Mouse (Mus musculus): ENCODE measurements around the gene Plxnd1. TPM values are rescaled to one million over a fixed set of nuclear protein-coding genes. Genes with fewer than 3 reads are reported as not detected.

Plxnd1 gene
- polyA plus RNA-seq, 1 experiment from 2014 or later: 84.2 TPM

GRCm38 (mm10) chr6:115967291-115967880 lies 27.4 kb downstream of the Plxnd1 start:
- H3K27ac ChIP-seq (ENCODE audit: low read depth): no peak overlapping the region
- DNase-seq (no peak), ATAC-seq (ENCODE audit: insufficient read depth) (no peak)
- no peaks in the 10 kb centered on the region for H3K27me3 ChIP-seq (ENCODE audit: insufficient read depth, low read length)
- peaks cover 95% of the 10 kb centered on the region for H3K36me3 ChIP-seq (ENCODE audit: insufficient read depth)
- H3K4me3 ChIP-seq (ENCODE audit: low read depth, low read length): no peak overlapping the region
- H3K4me2 ChIP-seq: no peak overlapping the region
- no peak for TF ChIP-seq CTCF (IDR thresholded peaks at IDR 0.05; ENCODE audit: low read depth)
- H3K9me3 ChIP-seq (ENCODE audit: low read depth, low read length): no peaks in the 10 kb centered on the region
- peaks cover 13% of the 10 kb centered on the region for H3K4me1 ChIP-seq (ENCODE audit: insufficient read depth)
- 89% methylated on average over 15 of the region's 15 CpGs for WGBS
- no peak overlapping the region for H3K9ac ChIP-seq

- DNase-seq: no peak
- peaks cover 96% of the 10 kb centered on the region for H3K36me3 ChIP-seq (ENCODE audit: insufficient read depth)
These were observed 28.4 kb downstream of the Plxnd1 start for GRCm38 (mm10) chr6:115966227-115966966.

GRCm38 (mm10) chr6:115963656-115964055 lies 31.1 kb downstream of the Plxnd1 start:
- H3K9me3 ChIP-seq (ENCODE audit: low read depth, low read length): no peaks in the 10 kb centered on the region
- DNase-seq (no peak), ATAC-seq (ENCODE audit: insufficient read depth) (no peak)
- H3K27ac ChIP-seq (ENCODE audit: low read depth): no peak overlapping the region
- H3K4me2 ChIP-seq: no peak overlapping the region
- H3K4me3 ChIP-seq (ENCODE audit: low read depth, low read length): no peak overlapping the region
- no peaks in the 10 kb centered on the region for H3K27me3 ChIP-seq (ENCODE audit: insufficient read depth, low read length)
- H3K4me1 ChIP-seq (ENCODE audit: insufficient read depth): peaks cover 11% of the 10 kb centered on the region
- WGBS: 63% methylated on average over 9 of the region's 9 CpGs
- peaks cover 97% of the 10 kb centered on the region for H3K36me3 ChIP-seq (ENCODE audit: insufficient read depth)
- TF ChIP-seq CTCF (IDR thresholded peaks at IDR 0.05; ENCODE audit: low read depth): no peak
- H3K9ac ChIP-seq: no peak overlapping the region

More at GRCm38 (mm10) chr6:115966227-115966966, 28.4 kb downstream of the Plxnd1 start:
- no peaks in the 10 kb centered on the region for H3K27me3 ChIP-seq (ENCODE audit: insufficient read depth, low read length)
- ATAC-seq (ENCODE audit: insufficient read depth): no peak
- H3K4me3 ChIP-seq (ENCODE audit: low read depth, low read length): no peak overlapping the region
- H3K4me1 ChIP-seq (ENCODE audit: insufficient read depth): peaks cover 3% of the 10 kb centered on the region
- no peaks in the 10 kb centered on the region for H3K9me3 ChIP-seq (ENCODE audit: low read depth, low read length)
- no peak overlapping the region for H3K27ac ChIP-seq (ENCODE audit: low read depth)
- H3K4me2 ChIP-seq: no peak overlapping the region
- 93% methylated on average over 19 of the region's 19 CpGs for WGBS
- H3K9ac ChIP-seq: no peak overlapping the region
- no peak for TF ChIP-seq CTCF (IDR thresholded peaks at IDR 0.05; ENCODE audit: low read depth)

GRCm38 (mm10) chr6:115962439-115963085 lies 32.2 kb downstream of the Plxnd1 start:
- Histone ChIP-seq H3K27me3 (ENCODE audit: insufficient read depth, low read length) (no peaks in the 10 kb centered on the region), H3K9ac (no peak overlapping the region), H3K27ac (ENCODE audit: low read depth) (no peak overlapping the region), H3K4me3 (ENCODE audit: low read depth, low read length) (no peak overlapping the region), H3K36me3 (ENCODE audit: insufficient read depth) (peaks cover 93% of the 10 kb centered on the region), H3K4me2 (no peak overlapping the region), H3K9me3 (ENCODE audit: low read depth, low read length) (no peaks in the 10 kb centered on the region), H3K4me1 (ENCODE audit: insufficient read depth) (peaks cover 22% of the 10 kb centered on the region)
- no peak for DNase-seq
- peak; percentile 69 for TF ChIP-seq CTCF (IDR thresholded peaks at IDR 0.05; ENCODE audit: low read depth)
- 55% methylated on average over 23 of the region's 23 CpGs for WGBS
- ATAC-seq (ENCODE audit: insufficient read depth): no peak

GRCm38 (mm10) chr6:115961743-115962142 lies 33.1 kb downstream of the Plxnd1 start:
- Histone ChIP-seq H3K4me1 (ENCODE audit: insufficient read depth) (peaks cover 27% of the 10 kb centered on the region), H3K36me3 (ENCODE audit: insufficient read depth) (peaks cover 90% of the 10 kb centered on the region), H3K27ac (ENCODE audit: low read depth) (no peak overlapping the region), H3K4me3 (ENCODE audit: low read depth, low read length) (no peak overlapping the region), H3K9ac (no peak overlapping the region), H3K4me2 (no peak overlapping the region), H3K9me3 (ENCODE audit: low read depth, low read length) (no peaks in the 10 kb centered on the region), H3K27me3 (ENCODE audit: insufficient read depth, low read length) (no peaks in the 10 kb centered on the region)
- DNase-seq: no peak
- no peak for ATAC-seq (ENCODE audit: insufficient read depth)
- no peak for TF ChIP-seq CTCF (IDR thresholded peaks at IDR 0.05; ENCODE audit: low read depth)
- WGBS: 80% methylated on average over 3 of the region's 3 CpGs

GRCm38 (mm10) chr6:115960322-115960721 lies 34.5 kb downstream of the Plxnd1 start:
- H3K27me3 ChIP-seq (ENCODE audit: insufficient read depth, low read length): no peaks in the 10 kb centered on the region
- H3K9me3 ChIP-seq (ENCODE audit: low read depth, low read length): no peaks in the 10 kb centered on the region
- peaks cover 85% of the 10 kb centered on the region for H3K36me3 ChIP-seq (ENCODE audit: insufficient read depth)
- no peak overlapping the region for H3K27ac ChIP-seq (ENCODE audit: low read depth)
- no peak for ATAC-seq (ENCODE audit: insufficient read depth)
- peaks cover 37% of the 10 kb centered on the region for H3K4me1 ChIP-seq (ENCODE audit: insufficient read depth)
- no peak for DNase-seq
- no peak overlapping the region for H3K4me3 ChIP-seq (ENCODE audit: low read depth, low read length)
- no peak overlapping the region for H3K9ac ChIP-seq
- WGBS: 91% methylated on average over 19 of the region's 19 CpGs
- TF ChIP-seq CTCF (IDR thresholded peaks at IDR 0.05; ENCODE audit: low read depth): no peak
- H3K4me2 ChIP-seq: no peak overlapping the region

- DNase-seq: peak; percentile 82
- peak overlapping the region; percentile 63; the same call in 1 of the 2 replicates for H3K27ac ChIP-seq (ENCODE audit: low read depth)
- H3K4me3 ChIP-seq (ENCODE audit: low read depth, low read length): no peak overlapping the region
- H3K27me3 ChIP-seq (ENCODE audit: insufficient read depth, low read length): no peaks in the 10 kb centered on the region
- H3K9ac ChIP-seq: peak overlapping the region; percentile 13; the same call in 1 of the 2 replicates
- ATAC-seq (ENCODE audit: insufficient read depth): no peak
- WGBS: 48% methylated on average over 7 of the region's 7 CpGs
- H3K4me2 ChIP-seq: no peak overlapping the region
- H3K9me3 ChIP-seq (ENCODE audit: low read depth, low read length): no peaks in the 10 kb centered on the region
- H3K4me1 ChIP-seq (ENCODE audit: insufficient read depth): peaks cover 48% of the 10 kb centered on the region
- no peak for TF ChIP-seq CTCF (IDR thresholded peaks at IDR 0.05; ENCODE audit: low read depth)
- H3K36me3 ChIP-seq (ENCODE audit: insufficient read depth): peaks cover 87% of the 10 kb centered on the region
These were observed 35.6 kb downstream of the Plxnd1 start for GRCm38 (mm10) chr6:115959151-115959691.
